Mouse (Mus musculus) myocyte (in vitro differentiated cells): Measurements from ENCODE around the gene Dda1. TPM values are rescaled to one million over a fixed set of nuclear protein-coding genes. Genes with fewer than 3 reads are reported as not detected.
A peak's percentile ranks its signal among the peaks of the same experiment; 100 is the strongest.

Experiments used
- H3K27me3 ChIP-seq: one replicate; pipeline ENCODE4 v1.6.1; 2011; ENCODE audit not compliant: control insufficient read depth, insufficient read depth, insufficient read length
- H3K36me3 ChIP-seq: one replicate; pipeline ENCODE4 v1.6.1; 2011; ENCODE audit not compliant: control insufficient read depth, insufficient read depth
- H3K4me2 ChIP-seq: one replicate; pipeline ENCODE4 v1.6.1; 2011; ENCODE audit warnings: low read depth, control low read depth
- H3K4me3 ChIP-seq: one replicate; pipeline ENCODE4 v1.5.1; 2011; ENCODE audit warnings: mild to moderate bottlenecking, control low read depth, moderate library complexity
- H3K79me2 ChIP-seq: one replicate; pipeline ENCODE4 v1.6.1; 2011; ENCODE audit not compliant: control insufficient read depth, insufficient read depth
- H3ac ChIP-seq: one replicate; pipeline ENCODE4 v1.6.1; 2011; ENCODE audit not compliant: control insufficient read depth, insufficient read length
- CEBPB ChIP-seq: IDR thresholded peaks from 2 replicates; pipeline ENCODE4 v1.6.1; 2011; ENCODE audit warnings: mild to moderate bottlenecking, moderate library complexity; ENCODE audit not compliant: poor library complexity, insufficient read depth, severe bottlenecking
- E2F4 ChIP-seq: IDR thresholded peaks from one replicate; pipeline ENCODE4 v1.6.1; 2011; ENCODE audit warnings: mild to moderate bottlenecking, control low read depth, moderate library complexity; ENCODE audit not compliant: insufficient read depth
- MAX ChIP-seq: IDR thresholded peaks from one replicate; pipeline ENCODE4 v1.6.1; 2011; ENCODE audit warnings: low read depth, mild to moderate bottlenecking, control low read depth
- MYOD1 ChIP-seq, 3 experiments: IDR thresholded peaks; one replicate each; pipeline ENCODE4 v1.6.1; 2011; ENCODE audit warnings: control low read depth in 2 of 3, low read depth in 2 of 3, mild to moderate bottlenecking in 2 of 3, moderate library complexity in 1 of 3; ENCODE audit not compliant: insufficient read length in 2 of 3, control insufficient read depth in 1 of 3
- MYOG ChIP-seq, 3 experiments: IDR thresholded peaks; one replicate each; pipeline ENCODE4 v1.6.1; 2011; ENCODE audit warnings: control low read depth in 2 of 3, low read depth in 2 of 3, mild to moderate bottlenecking in 2 of 3; ENCODE audit not compliant: insufficient read length in 2 of 3, control insufficient read depth in 1 of 3, insufficient read depth in 1 of 3
- POLR2A ChIP-seq: IDR thresholded peaks from one replicate; pipeline ENCODE4 v1.6.1; 2011; ENCODE audit warnings: low read depth, mild to moderate bottlenecking, control low read depth, moderate library complexity; ENCODE audit not compliant: insufficient read length
- POLR2AphosphoS2 ChIP-seq: IDR thresholded peaks from one replicate; pipeline ENCODE4 v1.6.1; 2011; ENCODE audit warnings: low read depth, control low read depth; ENCODE audit not compliant: insufficient read length
- REST ChIP-seq: IDR thresholded peaks from one replicate; pipeline ENCODE4 v1.6.1; 2011; ENCODE audit warnings: mild to moderate bottlenecking, control low read depth, moderate library complexity; ENCODE audit not compliant: insufficient read depth, insufficient read length
- SRF ChIP-seq: IDR thresholded peaks from one replicate; pipeline ENCODE4 v1.6.1; 2011; ENCODE audit warnings: low read depth; ENCODE audit not compliant: control insufficient read depth, insufficient read length
- TCF12 ChIP-seq: IDR thresholded peaks from one replicate; pipeline ENCODE4 v1.6.1; 2011; ENCODE audit warnings: mild to moderate bottlenecking, control low read depth; ENCODE audit not compliant: poor library complexity, insufficient read depth, severe bottlenecking
- TCF3 ChIP-seq: IDR thresholded peaks from one replicate; pipeline ENCODE4 v1.6.1; 2011; ENCODE audit warnings: low read depth, control low read depth; ENCODE audit not compliant: insufficient read length
- USF1 ChIP-seq: IDR thresholded peaks from one replicate; pipeline ENCODE4 v1.6.1; 2011; ENCODE audit warnings: low read depth, mild to moderate bottlenecking, control low read depth, moderate library complexity
- polyA plus RNA-seq: library from polyadenylated mRNA; unstranded; fragments of >200 nt; fragmentation: generic; extraction: Trizol; gene quantifications from one replicate; pipeline ENCODE4 v1.2.1, GENCODE M21; 2012; ENCODE audit warnings: missing spikeins

Gene Dda1
- polyA plus RNA-seq, 1 experiment: 117 TPM

- Histone ChIP-seq H3ac (no peak overlapping the region), H3K27me3 (no peaks in the 10 kb centered on the region), H3K79me2 (no peaks in the 10 kb centered on the region), H3K4me2 (no peak overlapping the region), H3K36me3 (no peaks in the 10 kb centered on the region), H3K4me3 (no peak overlapping the region)
- TF ChIP-seq POLR2AphosphoS2 (no peak), USF1 (no peak), MAX (no peak), POLR2A (no peak), MYOD1 (IDR thresholded peaks at IDR 0.05; ENCODE audit: control insufficient read depth in 1 of 3, insufficient read length in 2 of 3, low read depth in 2 of 3) (no peak), E2F4 (no peak), TCF12 (no peak), CEBPB (no peak), SRF (no peak), TCF3 (no peak), MYOG (IDR thresholded peaks at IDR 0.05; ENCODE audit: control insufficient read depth in 1 of 3, insufficient read depth in 1 of 3, insufficient read length in 2 of 3, low read depth in 2 of 3) (no peak), REST (no peak)
Measured at GRCm38 (mm10) chr8:71498816-71499690, 30.1 kb downstream of the Dda1 start.

- Histone ChIP-seq H3ac (no peak overlapping the region), H3K27me3 (peaks cover 22% of the 10 kb centered on the region), H3K79me2 (no peaks in the 10 kb centered on the region), H3K4me3 (no peak overlapping the region), H3K36me3 (no peaks in the 10 kb centered on the region), H3K4me2 (no peak overlapping the region)
- no peak for TF ChIP-seq MYOG (IDR thresholded peaks at IDR 0.05; ENCODE audit: control insufficient read depth in 1 of 3, insufficient read depth in 1 of 3, insufficient read length in 2 of 3, low read depth in 2 of 3)
- TF ChIP-seq CEBPB: no peak
- no peak for TF ChIP-seq POLR2A
- no peak for TF ChIP-seq MAX
- TF ChIP-seq E2F4: no peak
Measured at GRCm38 (mm10) chr8:71504349-71504748, 35.4 kb downstream of the Dda1 start.

GRCm38 (mm10) chr8:71505326-71505725 is 36.3 kb downstream of the Dda1 start:
- Histone ChIP-seq H3K36me3 (no peaks in the 10 kb centered on the region), H3K27me3 (peaks cover 31% of the 10 kb centered on the region), H3ac (no peak overlapping the region), H3K4me2 (no peak overlapping the region), H3K4me3 (no peak overlapping the region), H3K79me2 (no peaks in the 10 kb centered on the region)
- no peak for TF ChIP-seq MYOD1 (IDR thresholded peaks at IDR 0.05; ENCODE audit: control insufficient read depth in 1 of 3, insufficient read length in 2 of 3, low read depth in 2 of 3)
- no peak for TF ChIP-seq MYOG (IDR thresholded peaks at IDR 0.05; ENCODE audit: control insufficient read depth in 1 of 3, insufficient read depth in 1 of 3, insufficient read length in 2 of 3, low read depth in 2 of 3)
- TF ChIP-seq CEBPB: no peak
- no peak for TF ChIP-seq TCF3
- TF ChIP-seq TCF12: no peak
- no peak for TF ChIP-seq POLR2A
- TF ChIP-seq REST: no peak

GRCm38 (mm10) chr8:71505979-71506378 is 37.0 kb downstream of the Dda1 start:
- Histone ChIP-seq H3K4me3 (no peak overlapping the region), H3ac (no peak overlapping the region), H3K4me2 (no peak overlapping the region), H3K79me2 (no peaks in the 10 kb centered on the region), H3K36me3 (no peaks in the 10 kb centered on the region), H3K27me3 (peaks cover 35% of the 10 kb centered on the region)
- no peak for TF ChIP-seq TCF3
- TF ChIP-seq E2F4: no peak
- no peak for TF ChIP-seq MYOG (IDR thresholded peaks at IDR 0.05; ENCODE audit: control insufficient read depth in 1 of 3, insufficient read depth in 1 of 3, insufficient read length in 2 of 3, low read depth in 2 of 3)
- no peak for TF ChIP-seq USF1
- TF ChIP-seq POLR2AphosphoS2: no peak
- TF ChIP-seq TCF12: no peak
- TF ChIP-seq SRF: no peak
- TF ChIP-seq POLR2A: no peak
- TF ChIP-seq REST: no peak
- no peak for TF ChIP-seq CEBPB
- TF ChIP-seq MYOD1 (IDR thresholded peaks at IDR 0.05; ENCODE audit: control insufficient read depth in 1 of 3, insufficient read length in 2 of 3, low read depth in 2 of 3): no peak
- TF ChIP-seq MAX: no peak

- TF ChIP-seq POLR2AphosphoS2 (no peak), CEBPB (no peak), SRF (no peak), MYOG (IDR thresholded peaks at IDR 0.05; ENCODE audit: control insufficient read depth in 1 of 3, insufficient read depth in 1 of 3, insufficient read length in 2 of 3, low read depth in 2 of 3) (no peak), TCF3 (no peak), REST (no peak), POLR2A (no peak), E2F4 (no peak), TCF12 (no peak), MAX (no peak), MYOD1 (IDR thresholded peaks at IDR 0.05; ENCODE audit: control insufficient read depth in 1 of 3, insufficient read length in 2 of 3, low read depth in 2 of 3) (no peak), USF1 (no peak)
- H3K36me3 ChIP-seq: no peaks in the 10 kb centered on the region
- no peaks in the 10 kb centered on the region for H3K79me2 ChIP-seq
- peaks cover 45% of the 10 kb centered on the region for H3K27me3 ChIP-seq
- peak overlapping the region; percentile 62 for H3K4me2 ChIP-seq
- H3ac ChIP-seq: no peak overlapping the region
- H3K4me3 ChIP-seq: no peak overlapping the region
Measured at GRCm38 (mm10) chr8:71507589-71508104, 38.6 kb downstream of the Dda1 start.
